Mouse (Mus musculus) liver, postnatal 0 days (tissue): ENCODE measurements at regions not wholly inside any gene's neighbourhood (a gene's known extent, or its start where the extent isn't known, plus 50 kb on each side); places are given as distances from the start of the nearest gene placed in this dataset.

Experiments
- ATAC-seq: fragments of 200-750 bp; cut with Nextera tagmentation; 2 replicates; pipeline ENCODE4 v1.8.0; 2017; ENCODE audit warnings: mild to moderate bottlenecking, moderate library complexity
- DNase-seq: peaks from one replicate; pipeline ENCODE4 v3.0.0-alpha.2; 2016
- H3K27ac ChIP-seq: fragments of 300-500 bp; sonication (generic); 2 replicates; pipeline ENCODE4 v1.5.1; 2014; ENCODE audit warnings: antibody characterized with exemption, moderate library complexity, mild to moderate bottlenecking, low read depth
- H3K27me3 ChIP-seq: fragments of 300-500 bp; sonication (generic); 2 replicates; pipeline ENCODE4 v1.6.1; 2014; ENCODE audit warnings: low read length, control low read depth, mixed read lengths; ENCODE audit not compliant: insufficient read depth
- H3K36me3 ChIP-seq: fragments of 300-500 bp; sonication (generic); replicated peaks from 2 replicates; pipeline ENCODE4 v1.6.1; 2014; ENCODE audit warnings: mild to moderate bottlenecking, control low read depth, low read length, moderate library complexity, mixed read lengths; ENCODE audit not compliant: insufficient read depth
- H3K4me1 ChIP-seq: fragments of 300-500 bp; sonication (generic); 2 replicates; pipeline ENCODE4 v1.6.1; 2014; ENCODE audit warnings: antibody characterized with exemption, mild to moderate bottlenecking, control low read depth; ENCODE audit not compliant: insufficient read depth
- H3K4me2 ChIP-seq: fragments of 300-500 bp; sonication (generic); 2 replicates; pipeline ENCODE4 v1.6.1; 2014; ENCODE audit warnings: low read depth, mild to moderate bottlenecking, low read length, moderate library complexity, mixed read lengths
- H3K4me3 ChIP-seq: fragments of 300-500 bp; sonication (generic); 2 replicates; pipeline ENCODE4 v1.5.1; 2014; ENCODE audit warnings: low read depth, low read length
- H3K9ac ChIP-seq: fragments of 300-500 bp; sonication (generic); replicated peaks from 2 replicates; pipeline ENCODE4 v1.6.1; 2014; ENCODE audit warnings: mild to moderate bottlenecking, moderate library complexity
- H3K9me3 ChIP-seq: fragments of 300-500 bp; sonication (generic); 2 replicates; pipeline ENCODE4 v1.6.1; 2016; ENCODE audit warnings: mild to moderate bottlenecking, control low read depth, low read length, mixed read lengths
- CTCF ChIP-seq: sonication (generic); IDR thresholded peaks from 2 replicates; pipeline ENCODE4 v1.5.1; 2016; ENCODE audit warnings: antibody characterized with exemption, low read depth
- EP300 ChIP-seq: IDR thresholded peaks from 2 replicates; pipeline ENCODE4 v1.6.1; 2016; ENCODE audit warnings: antibody characterized with exemption, low read depth, mild to moderate bottlenecking
- WGBS: fragments of 180-500 bp; shearing (Covaris S2); extraction: QIAGEN DNeasy Blood & Tissue Kit; methylation state at CpG from one replicate; pipeline ENCODE4 v1.1.7; 2014; ENCODE audit not compliant: insufficient replicate concordance; 5-methylcytosine and 5-hydroxymethylcytosine counted together

GRCm38 (mm10) chr6:16468693-16469375 lies 429.4 kb downstream of the Tfec start:
- H3K4me3 ChIP-seq = no peak overlapping the region
- 72% methylated on average over 3 of the region's 3 CpGs for WGBS
- TF ChIP-seq CTCF (no peak), EP300 (no peak)
- H3K27me3 ChIP-seq = no peaks in the 10 kb centered on the region
- H3K27ac ChIP-seq = no peak overlapping the region
- DNase-seq = no peak
- no peak for ATAC-seq
- no peaks in the 10 kb centered on the region for H3K36me3 ChIP-seq
- H3K9me3 ChIP-seq = no peaks in the 10 kb centered on the region
- H3K9ac ChIP-seq = no peak overlapping the region
- H3K4me1 ChIP-seq = no peaks in the 10 kb centered on the region
- no peak overlapping the region for H3K4me2 ChIP-seq

- H3K9ac ChIP-seq = no peak overlapping the region
- DNase-seq = no peak
- H3K9me3 ChIP-seq = no peaks in the 10 kb centered on the region
- no peaks in the 10 kb centered on the region for H3K4me1 ChIP-seq
- H3K36me3 ChIP-seq = no peaks in the 10 kb centered on the region
- TF ChIP-seq EP300 (no peak), CTCF (no peak)
- WGBS = 83% methylated on average over 3 of the region's 3 CpGs
- H3K27ac ChIP-seq = no peak overlapping the region
- H3K4me2 ChIP-seq = no peak overlapping the region
- no peaks in the 10 kb centered on the region for H3K27me3 ChIP-seq
- no peak overlapping the region for H3K4me3 ChIP-seq
- no peak for ATAC-seq
Observed at GRCm38 (mm10) chr6:16458279-16458678, 440.0 kb downstream of the Tfec start.
